Mouse (Mus musculus): ENCODE measurements around the gene Actb.
"Not testable (repeated sequence)": the region's sequence is repeated elsewhere in the genome, so short reads cannot be mapped to it uniquely, and the experiment has no call there.

Actb gene

GRCm38 (mm10) chr5:142901846-142902505, 4.6 kb downstream of the Actb start:
- DNase-seq (ENCODE audit: low read depth) = no peak

DNA sequence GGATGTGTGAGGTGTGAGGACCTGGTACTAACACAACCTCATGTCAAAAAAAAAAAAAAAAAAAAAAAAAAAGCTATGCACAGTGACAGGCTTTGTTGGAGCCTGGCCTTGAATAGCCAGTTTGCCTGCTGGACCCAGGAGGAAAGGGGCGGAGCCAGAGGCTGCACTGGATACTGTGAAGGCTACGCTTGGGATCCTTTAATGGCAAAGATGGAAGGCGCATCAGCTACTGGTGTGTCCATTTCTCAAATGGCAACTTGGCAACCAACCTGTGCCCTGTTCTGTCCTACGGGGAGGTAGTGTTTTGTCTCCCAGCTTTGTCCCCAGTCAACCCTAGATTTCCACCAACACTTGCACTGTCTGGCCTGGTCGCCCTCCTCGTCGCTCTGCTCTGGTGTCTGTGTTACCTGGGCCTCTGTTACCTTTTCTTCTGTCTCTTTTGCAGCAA, 5.2 kb downstream of the Actb start:
- no peak for DNase-seq (ENCODE audit: low read depth)

GRCm38 (mm10) chr5:142900651-142901050, 5.9 kb downstream of the Actb start:
- DNase-seq (ENCODE audit: low read depth) = no peak

- no peak for DNase-seq (ENCODE audit: low read depth)
These were observed 6.5 kb downstream of the Actb start for GRCm38 (mm10) chr5:142899932-142900533.

- no peak for DNase-seq (ENCODE audit: low read depth)
These were observed 7.4 kb downstream of the Actb start for GRCm38 (mm10) chr5:142899057-142899601.

GRCm38 (mm10) chr5:142898316-142898715, 8.2 kb downstream of the Actb start:
- DNase-seq (ENCODE audit: low read depth) = no peak

DNA sequence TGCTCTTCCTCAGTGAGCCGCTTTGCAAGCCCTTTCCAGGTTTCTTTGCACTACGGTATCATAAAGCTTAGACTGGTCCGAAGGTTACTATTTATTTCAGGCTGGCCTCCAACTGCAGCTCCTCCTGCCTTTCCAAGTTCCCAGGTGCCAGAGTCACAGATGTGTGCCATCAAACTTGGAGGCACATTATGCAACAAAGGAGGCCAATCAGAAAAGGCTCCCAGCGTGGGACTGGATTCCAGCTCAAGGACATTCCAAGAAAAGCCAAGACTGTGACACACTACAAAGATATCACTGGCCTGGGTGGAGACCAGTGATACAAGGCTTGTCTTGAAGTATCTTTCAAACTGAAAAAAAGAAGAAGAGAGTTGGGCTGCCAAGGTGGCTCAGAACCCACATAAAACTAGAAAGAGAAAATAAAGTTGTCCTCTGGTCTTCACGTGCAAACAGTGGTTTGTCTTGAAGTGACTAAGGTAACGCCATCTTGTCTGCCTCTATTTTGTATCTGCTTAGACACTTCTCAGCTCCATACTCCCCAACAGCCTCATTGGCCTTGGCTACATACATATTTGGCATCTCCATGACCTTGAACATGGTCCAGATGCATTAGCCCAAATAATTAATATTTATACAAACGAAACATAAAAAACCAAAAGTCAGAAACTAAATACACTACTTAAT, 8.8 kb downstream of the Actb start:
- no peak for DNase-seq (ENCODE audit: low read depth)

GRCm38 (mm10) chr5:142896713-142897112, 9.8 kb downstream of the Actb start:
- DNase-seq (ENCODE audit: low read depth) = no peak

DNA sequence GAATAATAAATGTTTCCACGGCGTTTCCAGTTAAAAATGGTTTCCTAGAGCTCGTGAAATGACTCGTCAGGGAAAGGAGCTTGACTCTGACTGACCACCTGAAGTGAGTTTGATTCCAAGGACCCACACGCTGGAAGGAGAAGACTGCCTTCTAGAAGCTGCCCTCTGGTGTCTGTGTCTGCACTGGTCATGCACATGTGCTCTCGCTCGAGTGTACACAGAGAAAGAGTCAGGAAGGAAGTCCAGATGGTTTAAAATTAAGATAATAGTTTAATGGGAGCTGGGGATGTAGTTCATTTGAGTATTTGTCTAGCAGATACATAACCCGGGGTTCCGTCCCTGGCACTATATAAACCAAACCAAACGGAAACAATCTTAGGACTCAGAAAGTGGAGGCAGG, 10.4 kb downstream of the Actb start:
- DNase-seq (ENCODE audit: low read depth) = no peak

GRCm38 (mm10) chr5:142894918-142895613, 11.5 kb downstream of the Actb start, which contains the start of gene Fbxl18:
Gene Fbxl18, minus strand, starts transcription at chr5:142895421.
- peak; percentile 86 for DNase-seq (ENCODE audit: low read depth)

GRCm38 (mm10) chr5:142891396-142891795, 15.2 kb downstream of the Actb start:
- DNase-seq (ENCODE audit: low read depth) = no peak

- DNase-seq (ENCODE audit: low read depth) = not testable (repeated sequence)
These were observed 19.0 kb downstream of the Actb start for GRCm38 (mm10) chr5:142887533-142887932.

- no peak for DNase-seq (ENCODE audit: low read depth)
These were observed 19.8 kb downstream of the Actb start for GRCm38 (mm10) chr5:142886761-142887160.

GRCm38 (mm10) chr5:142886181-142886580, 20.4 kb downstream of the Actb start:
- DNase-seq (ENCODE audit: low read depth) = no peak

GRCm38 (mm10) chr5:142882471-142882870, 24.1 kb downstream of the Actb start:
- no peak for DNase-seq (ENCODE audit: low read depth)

DNA sequence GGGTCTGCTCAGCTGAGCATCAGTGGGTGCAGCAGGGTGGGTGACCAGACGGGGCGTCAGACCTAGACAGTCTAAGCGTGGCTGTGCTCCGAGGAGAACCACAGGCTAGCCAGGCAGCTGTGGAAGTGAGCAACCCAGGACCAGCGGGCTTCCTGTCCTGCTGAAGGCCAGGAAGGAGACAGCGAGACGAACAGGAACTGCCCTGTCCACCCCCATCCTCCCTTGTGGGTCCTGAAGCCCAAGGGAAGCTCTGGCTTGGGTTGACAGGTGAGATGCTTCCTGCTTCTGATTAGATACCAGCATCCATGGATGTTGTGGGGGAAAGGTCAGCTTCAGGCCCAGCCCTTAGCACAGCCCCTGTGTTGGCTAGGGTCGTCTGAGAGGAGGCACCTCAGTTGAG, 24.6 kb downstream of the Actb start:
- DNase-seq (ENCODE audit: low read depth) = no peak

- DNase-seq (ENCODE audit: low read depth) = no peak
These were observed 25.6 kb downstream of the Actb start for GRCm38 (mm10) chr5:142880806-142881516.

- no peak for DNase-seq (ENCODE audit: low read depth)
These were observed 26.3 kb downstream of the Actb start for GRCm38 (mm10) chr5:142880246-142880645.

- DNase-seq (ENCODE audit: low read depth) = peak; percentile 90
These were observed 27.0 kb downstream of the Actb start for GRCm38 (mm10) chr5:142879318-142880175.

GRCm38 (mm10) chr5:142878570-142878969, 28.0 kb downstream of the Actb start:
- no peak for DNase-seq (ENCODE audit: low read depth)

All from c-Kit-positive CD71-positive TER-119-negative erythroid progenitor cells, embryonic 14.5 days (primary cell).